Mouse (Mus musculus): ENCODE results near the gene Gm44579. TPM values are rescaled to one million over a fixed set of nuclear protein-coding genes. Genes with fewer than 3 reads are reported as not detected.

Gm44579 gene
- polyA plus RNA-seq, 1 experiment from 2014 or later: not detected

Other genes with a start within 250 kb of the Gm44579 start
- gene Col2a1, start 216.3 kb downstream of the Gm44579 start, polyA plus RNA-seq (2014; fragmentation: Nextera tagmentation; extraction: Ambion mirVana): 6.5 and 7.0 TPM in 2 replicates
- 37.2 and 42.5 TPM in 2 replicates for gene Pfkm, start 128.4 kb downstream of the Gm44579 start, polyA plus RNA-seq (2014; fragmentation: Nextera tagmentation; extraction: Ambion mirVana)
- gene Senp1, start 127.2 kb downstream of the Gm44579 start, polyA plus RNA-seq (2014; fragmentation: Nextera tagmentation; extraction: Ambion mirVana): 37.9 and 38.6 TPM in 2 replicates
- gene Asb8, start 55.4 kb downstream of the Gm44579 start, polyA plus RNA-seq (2014; fragmentation: Nextera tagmentation; extraction: Ambion mirVana): 37.2 and 42.5 TPM in 2 replicates
- not detected in 2 replicates for gene Ccdc184, start 53.8 kb downstream of the Gm44579 start, polyA plus RNA-seq (2014; fragmentation: Nextera tagmentation; extraction: Ambion mirVana)
- gene Olfr288, start 25.4 kb downstream of the Gm44579 start, polyA plus RNA-seq (2014; fragmentation: Nextera tagmentation; extraction: Ambion mirVana): not detected in 2 replicates
- gene Olfr287, start 79 bp upstream of the Gm44579 start, polyA plus RNA-seq (2014; fragmentation: Nextera tagmentation; extraction: Ambion mirVana): not detected in 2 replicates
- not detected in 2 replicates for gene Olfr286, start 13.5 kb upstream of the Gm44579 start, polyA plus RNA-seq (2014; fragmentation: Nextera tagmentation; extraction: Ambion mirVana)
- not detected in 2 replicates for gene H1fnt, start 36.3 kb upstream of the Gm44579 start, polyA plus RNA-seq (2014; fragmentation: Nextera tagmentation; extraction: Ambion mirVana)
- 0.18 and 0.27 TPM in 2 replicates for gene Zfp641, start 75.2 kb upstream of the Gm44579 start, polyA plus RNA-seq (2014; fragmentation: Nextera tagmentation; extraction: Ambion mirVana)
- gene Olfr285, start 96.4 kb upstream of the Gm44579 start, polyA plus RNA-seq (2014; fragmentation: Nextera tagmentation; extraction: Ambion mirVana): not detected in 2 replicates
- gene Olfr284, start 120.0 kb upstream of the Gm44579 start, polyA plus RNA-seq (2014; fragmentation: Nextera tagmentation; extraction: Ambion mirVana): not detected in 2 replicates
- gene Olfr283, start 160.0 kb upstream of the Gm44579 start, polyA plus RNA-seq (2014; fragmentation: Nextera tagmentation; extraction: Ambion mirVana): not detected in 2 replicates
- not detected in 2 replicates for gene Olfr282, start 210.2 kb upstream of the Gm44579 start, polyA plus RNA-seq (2014; fragmentation: Nextera tagmentation; extraction: Ambion mirVana)
- not detected in 2 replicates for gene Olfr281, start 231.6 kb upstream of the Gm44579 start, polyA plus RNA-seq (2014; fragmentation: Nextera tagmentation; extraction: Ambion mirVana)
- not detected in 2 replicates for gene OR5BS1P, start 248.9 kb upstream of the Gm44579 start, polyA plus RNA-seq (2014; fragmentation: Nextera tagmentation; extraction: Ambion mirVana)